Mouse (Mus musculus): ENCODE results near the gene Yeats4.

GRCm38 (mm10) chr10:117224102-117224990 lies at the start of gene Yeats4:
- TF ChIP-seq CTCF (IDR thresholded peaks at IDR 0.05; ENCODE audit: control insufficient read depth, insufficient read depth, low read length) (no peak), POLR2A (IDR thresholded peaks at IDR 0.05; ENCODE audit: borderline replicate concordance, control insufficient read depth, low read depth, low read length) (peak; percentile 83; the same call in 1 of the 2 replicates)

Measured in bone marrow, adult 2 months (tissue).